Mouse (Mus musculus): ENCODE measurements at regions not wholly inside any gene's neighbourhood (a gene's known extent, or its start where the extent isn't known, plus 50 kb on each side); places are given as distances from the start of the nearest gene placed in this dataset.
A peak's percentile ranks its signal among the peaks of the same experiment; 100 is the strongest.
"Not testable (repeated sequence)": the region's sequence is repeated elsewhere in the genome, so short reads cannot be mapped to it uniquely, and the experiment has no call there.

DNA sequence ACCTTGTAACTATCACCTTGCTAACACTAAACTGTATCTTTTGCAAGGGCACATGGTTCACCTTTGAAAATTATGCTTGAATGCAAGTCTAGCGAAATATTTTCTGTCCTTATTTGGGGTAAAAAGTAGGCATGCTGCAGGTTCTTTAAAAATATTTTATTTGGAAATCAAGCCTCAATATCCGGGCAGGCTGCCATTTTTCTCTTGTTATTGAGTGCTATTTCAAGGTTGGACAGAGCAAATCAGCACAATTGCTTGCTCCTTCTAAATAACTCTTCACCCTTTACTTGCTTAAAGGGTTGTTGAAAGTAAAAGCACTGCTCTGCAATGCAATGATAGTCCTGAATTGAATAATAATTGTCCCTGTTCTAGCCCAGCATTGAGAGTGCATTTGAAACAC, 149.0 kb downstream of the Cox7c start:
- Histone ChIP-seq H3K27me3 (ENCODE audit: control insufficient read depth, insufficient read depth, low read length) (no peaks in the 10 kb centered on the region), H3K36me3 (ENCODE audit: control insufficient read depth, insufficient read depth, low read length) (no peaks in the 10 kb centered on the region)
- ATAC-seq (ENCODE audit: low FRiP score, low TSS enrichment), result no peak

DNA sequence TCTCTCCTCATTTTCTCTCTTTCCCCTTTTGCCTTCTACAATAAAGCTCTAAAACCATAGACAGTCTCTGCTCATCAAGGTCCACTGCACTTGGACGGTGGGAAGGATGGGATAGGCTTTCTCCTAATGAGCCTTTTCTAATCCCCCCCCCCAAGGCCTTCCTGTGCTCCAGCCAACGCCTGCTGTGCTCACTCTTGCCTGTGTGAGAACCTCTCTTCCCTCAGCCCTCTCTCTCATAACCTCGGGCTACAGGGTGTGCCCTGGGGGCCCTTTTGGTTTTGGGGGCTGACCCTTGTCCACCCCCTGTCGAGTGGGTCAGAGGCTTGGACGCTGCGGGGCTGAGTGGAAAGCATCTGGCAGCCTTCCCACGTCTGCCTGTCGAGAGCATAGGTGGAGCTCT, 151.6 kb downstream of the Cox7c start:
- DNase-seq, result no peak
- WGBS, result 14% methylated on average over 8 of the region's 8 CpGs

More for the DNA sequence above, 149.0 kb downstream of the Cox7c start:
- WGBS, result 89% methylated on average over 2 of the region's 2 CpGs
- no peaks in the 10 kb centered on the region for H3K4me1 ChIP-seq (ENCODE audit: control insufficient read depth, insufficient read depth, low read length)
- H3K4me3 ChIP-seq (replicated peaks; ENCODE audit: low read depth, low read length), result no peak overlapping the region
- no peak overlapping the region for H3K27ac ChIP-seq (replicated peaks; ENCODE audit: low read depth, low read length)
- no peak for DNase-seq
- no peak overlapping the region for H3K9ac ChIP-seq (replicated peaks; ENCODE audit: low read length)
- H3K4me2 ChIP-seq (ENCODE audit: low read length), result no peak overlapping the region
- H3K9me3 ChIP-seq (ENCODE audit: control insufficient read depth, low read length), result no peaks in the 10 kb centered on the region

DNA sequence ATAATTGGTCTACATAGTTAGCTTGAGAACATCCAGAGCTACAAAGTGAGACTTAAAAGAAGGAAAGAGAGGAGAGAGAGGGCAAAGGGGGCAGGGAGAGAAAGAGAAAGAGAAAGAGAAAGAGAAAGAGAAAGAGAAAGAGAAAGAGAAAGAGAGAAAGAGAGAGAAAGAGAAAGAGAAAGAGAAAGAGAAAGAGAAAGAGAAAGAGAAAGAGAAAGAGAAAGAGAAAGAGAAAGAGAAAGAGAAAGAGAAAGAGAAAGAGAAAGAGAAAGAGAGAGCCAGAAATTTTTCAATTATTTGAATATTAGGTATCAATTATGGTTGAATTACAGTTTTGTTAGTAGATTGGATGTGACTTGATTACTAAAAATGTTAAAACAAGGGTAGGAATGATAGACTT, 156.9 kb downstream of the Cox7c start:
- not testable (repeated sequence) for H3K36me3 ChIP-seq (ENCODE audit: control insufficient read depth, insufficient read depth, low read length); ATAC-seq (ENCODE audit: low FRiP score, low TSS enrichment); H3K27me3 ChIP-seq (ENCODE audit: control insufficient read depth, insufficient read depth, low read length); H3K4me2 ChIP-seq (ENCODE audit: low read length); DNase-seq; H3K9ac ChIP-seq (replicated peaks; ENCODE audit: low read length); H3K27ac ChIP-seq (replicated peaks; ENCODE audit: low read depth, low read length); H3K9me3 ChIP-seq (ENCODE audit: control insufficient read depth, low read length); H3K4me3 ChIP-seq (replicated peaks; ENCODE audit: low read depth, low read length); H3K4me1 ChIP-seq (ENCODE audit: control insufficient read depth, insufficient read depth, low read length)

More for the DNA sequence above, 151.6 kb downstream of the Cox7c start:
- H3K9me3 ChIP-seq (ENCODE audit: control insufficient read depth, low read length), result no peaks in the 10 kb centered on the region
- H3K9ac ChIP-seq (replicated peaks; ENCODE audit: low read length), result no peak overlapping the region
- H3K27me3 ChIP-seq (ENCODE audit: control insufficient read depth, insufficient read depth, low read length), result no peaks in the 10 kb centered on the region
- no peak overlapping the region for H3K4me3 ChIP-seq (replicated peaks; ENCODE audit: low read depth, low read length)
- H3K4me1 ChIP-seq (ENCODE audit: control insufficient read depth, insufficient read depth, low read length), result no peaks in the 10 kb centered on the region
- H3K27ac ChIP-seq (replicated peaks; ENCODE audit: low read depth, low read length), result no peak overlapping the region
- H3K36me3 ChIP-seq (ENCODE audit: control insufficient read depth, insufficient read depth, low read length), result no peaks in the 10 kb centered on the region
- peak; percentile 11; the same call in 1 of the 2 replicates for ATAC-seq (ENCODE audit: low FRiP score, low TSS enrichment)
- no peak overlapping the region for H3K4me2 ChIP-seq (ENCODE audit: low read length)

DNA sequence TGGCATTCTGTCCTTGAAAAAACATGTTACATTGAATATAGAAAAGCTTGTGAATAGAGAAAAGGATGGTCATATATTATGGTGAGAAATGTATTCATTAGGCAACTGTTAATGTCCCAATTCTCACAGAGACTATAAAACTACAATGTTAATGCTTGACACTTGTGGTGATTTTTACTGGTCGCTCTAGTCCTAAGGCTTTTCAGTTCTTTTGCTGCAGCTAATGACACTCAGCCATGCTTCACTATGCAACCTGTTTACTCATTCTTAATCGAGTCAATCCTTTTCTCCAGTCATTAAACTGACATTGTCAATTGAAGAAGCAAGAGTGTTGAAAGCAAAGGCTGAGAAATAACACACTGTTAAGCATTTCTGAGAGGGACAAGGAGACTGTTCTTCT, 163.9 kb downstream of the Cox7c start:
- Histone ChIP-seq H3K4me2 (ENCODE audit: low read length) (no peak overlapping the region), H3K36me3 (ENCODE audit: control insufficient read depth, insufficient read depth, low read length) (no peaks in the 10 kb centered on the region), H3K4me1 (ENCODE audit: control insufficient read depth, insufficient read depth, low read length) (no peaks in the 10 kb centered on the region), H3K27ac (replicated peaks; ENCODE audit: low read depth, low read length) (no peak overlapping the region), H3K27me3 (ENCODE audit: control insufficient read depth, insufficient read depth, low read length) (no peaks in the 10 kb centered on the region), H3K4me3 (replicated peaks; ENCODE audit: low read depth, low read length) (no peak overlapping the region), H3K9ac (replicated peaks; ENCODE audit: low read length) (no peak overlapping the region), H3K9me3 (ENCODE audit: control insufficient read depth, low read length) (no peaks in the 10 kb centered on the region)
- 81% methylated on average over 2 of the region's 2 CpGs for WGBS
- ATAC-seq (ENCODE audit: low FRiP score, low TSS enrichment), result no peak
- no peak for DNase-seq

DNA sequence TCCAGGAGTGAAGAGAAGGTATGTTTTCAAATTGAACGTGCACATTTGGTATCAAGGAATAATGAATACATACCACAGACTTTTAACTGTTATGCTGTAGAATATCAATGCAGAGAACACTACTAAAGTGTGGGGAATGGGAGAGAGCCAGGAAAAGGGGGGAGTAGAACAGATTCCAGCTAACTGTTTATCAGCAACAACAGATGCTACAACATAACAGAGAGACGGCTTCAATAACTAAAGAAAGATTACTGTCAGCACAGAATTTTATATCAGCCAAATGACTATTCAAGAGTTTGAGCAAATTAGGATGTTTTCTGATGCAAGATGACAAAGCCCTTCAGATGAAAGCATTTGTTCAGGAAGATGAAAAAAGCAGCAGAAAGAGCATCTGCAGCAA, 183.0 kb downstream of the Cox7c start:
- no peak for ATAC-seq (ENCODE audit: low FRiP score, low TSS enrichment)
- WGBS, result 79% methylated on average over 2 of the region's 2 CpGs
- no peaks in the 10 kb centered on the region for H3K36me3 ChIP-seq (ENCODE audit: control insufficient read depth, insufficient read depth, low read length)
- DNase-seq, result no peak
- H3K9ac ChIP-seq (replicated peaks; ENCODE audit: low read length), result no peak overlapping the region
- no peaks in the 10 kb centered on the region for H3K4me1 ChIP-seq (ENCODE audit: control insufficient read depth, insufficient read depth, low read length)
- no peak overlapping the region for H3K4me2 ChIP-seq (ENCODE audit: low read length)
- no peaks in the 10 kb centered on the region for H3K9me3 ChIP-seq (ENCODE audit: control insufficient read depth, low read length)
- no peaks in the 10 kb centered on the region for H3K27me3 ChIP-seq (ENCODE audit: control insufficient read depth, insufficient read depth, low read length)
- H3K27ac ChIP-seq (replicated peaks; ENCODE audit: low read depth, low read length), result no peak overlapping the region
- no peak overlapping the region for H3K4me3 ChIP-seq (replicated peaks; ENCODE audit: low read depth, low read length)

DNA sequence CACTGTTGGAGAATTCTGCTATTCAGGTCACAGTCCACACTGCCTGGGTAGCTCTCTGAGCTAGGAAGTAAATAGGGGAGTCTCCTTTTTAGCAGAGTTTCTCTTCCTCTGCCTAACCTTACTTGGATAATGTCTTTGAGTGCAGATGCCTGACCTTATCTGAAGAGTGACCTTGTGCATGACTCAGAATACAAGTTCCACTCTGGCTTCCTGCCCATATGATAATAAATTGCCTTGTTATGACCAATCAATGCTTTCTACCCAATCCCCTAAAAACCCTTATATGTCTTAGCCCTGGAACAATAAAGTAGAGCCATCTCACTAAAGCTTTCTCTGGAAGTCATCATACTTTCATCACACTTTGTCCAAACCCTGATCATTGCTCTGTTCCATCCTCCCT, 198.4 kb downstream of the Cox7c start:
- Histone ChIP-seq H3K36me3 (ENCODE audit: control insufficient read depth, insufficient read depth, low read length) (no peaks in the 10 kb centered on the region), H3K9me3 (ENCODE audit: control insufficient read depth, low read length) (no peaks in the 10 kb centered on the region), H3K4me1 (ENCODE audit: control insufficient read depth, insufficient read depth, low read length) (no peaks in the 10 kb centered on the region), H3K27me3 (ENCODE audit: control insufficient read depth, insufficient read depth, low read length) (no peaks in the 10 kb centered on the region), H3K4me3 (replicated peaks; ENCODE audit: low read depth, low read length) (no peak overlapping the region), H3K27ac (replicated peaks; ENCODE audit: low read depth, low read length) (no peak overlapping the region), H3K4me2 (ENCODE audit: low read length) (no peak overlapping the region), H3K9ac (replicated peaks; ENCODE audit: low read length) (no peak overlapping the region)
- no peak for DNase-seq
- no peak for ATAC-seq (ENCODE audit: low FRiP score, low TSS enrichment)

DNA sequence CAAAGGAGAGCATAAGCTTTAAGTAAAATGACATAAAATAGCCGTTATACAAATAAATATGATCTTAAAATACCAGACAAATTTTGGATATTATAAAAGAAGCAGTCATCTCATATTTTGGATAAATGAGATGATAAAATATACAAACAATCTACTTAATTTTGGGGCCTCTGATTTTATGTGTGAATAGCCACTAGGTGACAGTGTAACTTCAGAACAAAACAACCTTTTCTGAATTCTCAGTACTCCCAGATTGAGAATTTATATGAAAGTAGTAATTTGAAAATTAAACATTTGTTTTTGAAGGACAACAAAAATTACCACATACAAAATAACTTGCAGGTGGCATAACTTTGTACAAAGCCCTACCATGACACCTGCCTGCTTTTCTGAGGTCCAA, 216.8 kb downstream of the Cox7c start:
- Histone ChIP-seq H3K4me1 (ENCODE audit: control insufficient read depth, insufficient read depth, low read length) (no peaks in the 10 kb centered on the region), H3K36me3 (ENCODE audit: control insufficient read depth, insufficient read depth, low read length) (no peaks in the 10 kb centered on the region), H3K9ac (replicated peaks; ENCODE audit: low read length) (no peak overlapping the region), H3K27me3 (ENCODE audit: control insufficient read depth, insufficient read depth, low read length) (no peaks in the 10 kb centered on the region), H3K9me3 (ENCODE audit: control insufficient read depth, low read length) (no peaks in the 10 kb centered on the region), H3K4me2 (ENCODE audit: low read length) (no peak overlapping the region), H3K27ac (replicated peaks; ENCODE audit: low read depth, low read length) (no peak overlapping the region), H3K4me3 (replicated peaks; ENCODE audit: low read depth, low read length) (no peak overlapping the region)
- no peak for ATAC-seq (ENCODE audit: low FRiP score, low TSS enrichment)
- peak; percentile 56 for DNase-seq
- WGBS, result 91% methylated on average over 1 of the region's 1 CpGs
